Mouse (Mus musculus) megakaryocyte, embryonic 14.5 days (primary cell): ENCODE measurements around the gene Cx3cr1.

Experiments
- FLI1 ChIP-seq: IDR thresholded peaks from 2 replicates; pipeline ENCODE4 v1.6.1; 2012; ENCODE audit warnings: low read length, inconsistent platforms, mixed read lengths
- GATA1 ChIP-seq: IDR thresholded peaks from 3 replicates; pipeline ENCODE4 v1.6.1; 2012; ENCODE audit warnings: mixed read lengths, low read length, inconsistent platforms, borderline replicate concordance

DNA sequence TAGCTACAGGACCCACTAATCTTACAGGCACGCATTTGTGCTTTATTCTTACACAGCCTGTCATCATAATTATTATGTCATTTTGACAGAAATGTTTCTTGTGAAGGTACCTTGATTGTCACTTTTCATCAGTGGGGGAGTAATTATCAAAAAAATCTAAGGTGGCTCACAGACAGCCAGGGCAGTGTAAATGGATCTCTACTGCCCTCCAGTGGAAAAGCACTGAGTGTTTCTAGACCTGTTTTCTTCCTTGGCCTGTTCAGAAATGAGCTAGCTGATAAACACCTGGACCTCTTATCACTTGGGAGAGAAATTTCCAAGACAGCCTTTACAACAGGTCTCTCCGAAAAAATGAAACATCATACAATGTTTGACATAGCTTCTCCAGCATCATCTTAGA is 179.0 kb downstream of the Cx3cr1 start:
- no peak for TF ChIP-seq GATA1
- TF ChIP-seq FLI1 = no peak
